Mouse (Mus musculus): ENCODE measurements around the gene Cdc7.
"Not testable (repeated sequence)": the region's sequence is repeated elsewhere in the genome, so short reads cannot be mapped to it uniquely, and the experiment has no call there.

Gene Cdc7

GRCm38 (mm10) chr5:106963584-106964512 lies at the start of gene Cdc7:
Gene Cdc7, plus strand, starts transcription at chr5:106964322.
- peak; percentile 97 for DNase-seq

- DNase-seq, result no peak
Observed at GRCm38 (mm10) chr5:106919315-106919714, 44.8 kb upstream of the Cdc7 start.

- peak; percentile 70 for DNase-seq
Observed at GRCm38 (mm10) chr5:106925488-106926368, 38.4 kb upstream of the Cdc7 start, which contains the start of gene Hfm1. Gene Hfm1, minus strand, starts transcription at chr5:106926321.

GRCm38 (mm10) chr5:106926369-106926686 lies 37.8 kb upstream of the Cdc7 start:
- no peak for DNase-seq

- no peak for DNase-seq
Observed at GRCm38 (mm10) chr5:106927996-106928395, 36.1 kb upstream of the Cdc7 start.

GRCm38 (mm10) chr5:106946342-106946741 lies 17.8 kb upstream of the Cdc7 start:
- DNase-seq, result no peak

GRCm38 (mm10) chr5:106948683-106949082 lies 15.4 kb upstream of the Cdc7 start:
- no peak for DNase-seq

GRCm38 (mm10) chr5:106956467-106956866 lies 7.7 kb upstream of the Cdc7 start:
- peak; percentile 63 for DNase-seq

- DNase-seq, result peak; percentile 60
Observed at GRCm38 (mm10) chr5:106959031-106959430, 5.1 kb upstream of the Cdc7 start.

GRCm38 (mm10) chr5:106960451-106960850 lies 3.7 kb upstream of the Cdc7 start:
- no peak for DNase-seq

GRCm38 (mm10) chr5:106964513-106965014 lies 442 bp downstream of the Cdc7 start:
- DNase-seq, result no peak

- no peak for DNase-seq
Observed at GRCm38 (mm10) chr5:106966443-106966842, 2.3 kb downstream of the Cdc7 start.

- no peak for DNase-seq
Observed at GRCm38 (mm10) chr5:106967578-106967977, 3.5 kb downstream of the Cdc7 start.

- DNase-seq, result no peak
Observed at GRCm38 (mm10) chr5:106973883-106974282, 9.8 kb downstream of the Cdc7 start.

GRCm38 (mm10) chr5:106979156-106979555 lies 15.0 kb downstream of the Cdc7 start:
- no peak for DNase-seq

- no peak for DNase-seq
Observed at GRCm38 (mm10) chr5:106982298-106982952, 18.3 kb downstream of the Cdc7 start.

- DNase-seq, result not testable (repeated sequence)
Observed at GRCm38 (mm10) chr5:106984934-106985333, 20.8 kb downstream of the Cdc7 start.

GRCm38 (mm10) chr5:106985594-106985993 lies 21.5 kb downstream of the Cdc7 start:
- DNase-seq, result peak; percentile 33

- peak; percentile 75 for DNase-seq
Observed at GRCm38 (mm10) chr5:106989181-106989580, 25.1 kb downstream of the Cdc7 start.

GRCm38 (mm10) chr5:106989786-106990185 lies 25.7 kb downstream of the Cdc7 start:
- DNase-seq, result no peak

- peak; percentile 77 for DNase-seq
Observed at GRCm38 (mm10) chr5:106990639-106991299, 26.6 kb downstream of the Cdc7 start.

- no peak for DNase-seq
Observed at GRCm38 (mm10) chr5:106991300-106991929, 27.3 kb downstream of the Cdc7 start.

All from kidney, postnatal 10 days (tissue).